Mouse (Mus musculus) layer of hippocampus, adult 2 months (tissue): Measurements from ENCODE around the gene Aip. TPM values are rescaled to one million over a fixed set of nuclear protein-coding genes. Genes with fewer than 3 reads are reported as not detected.

ENCODE experiments used
- DNase-seq, 2 experiments: peaks; one replicate each; pipeline ENCODE4 v3.0.0; 2022; ENCODE audit warnings: low spot score in 2 of 2
- H3K27ac ChIP-seq: fragments of 200-600 bp; 2 replicates; pipeline ENCODE4 v1.8.1; 2022
- H3K4me3 ChIP-seq: fragments of 200-600 bp; 2 replicates; pipeline ENCODE4 v1.8.1; 2022; ENCODE audit warnings: mild to moderate bottlenecking
- CTCF ChIP-seq: fragments of 200-600 bp; conservative IDR thresholded peaks from 2 replicates; pipeline ENCODE4 v1.8.1; 2022; ENCODE audit warnings: antibody characterized with exemption, mild to moderate bottlenecking, moderate library complexity
- total RNA-seq, 2 experiments: library from RNA; stranded (reverse); gene quantifications; 2 replicates each; pipeline ENCODE4 v1.2.3; 2021

The Aip gene
- total RNA-seq, 2 experiments from 2014 or later, result 111 to 123 TPM

- Histone ChIP-seq H3K4me3 (no peak overlapping the region), H3K27ac (no peak overlapping the region)
- DNase-seq, result no peak
- no peak for TF ChIP-seq CTCF
Measured at GRCm38 (mm10) chr19:4087090-4087489, 38.6 kb downstream of the Aip start.

GRCm38 (mm10) chr19:4086156-4086555 lies 39.5 kb downstream of the Aip start:
- no peak for TF ChIP-seq CTCF
- DNase-seq, result no peak
- Histone ChIP-seq H3K27ac (no peak overlapping the region), H3K4me3 (no peak overlapping the region)

GRCm38 (mm10) chr19:4084984-4085383 lies 40.7 kb downstream of the Aip start:
- Histone ChIP-seq H3K4me3 (no peak overlapping the region), H3K27ac (no peak overlapping the region)
- DNase-seq, result no peak
- TF ChIP-seq CTCF, result peak; percentile 46

GRCm38 (mm10) chr19:4083826-4084225 lies 41.8 kb downstream of the Aip start:
- no peak for TF ChIP-seq CTCF
- no peak overlapping the region for H3K27ac ChIP-seq
- no peak overlapping the region for H3K4me3 ChIP-seq
- no peak for DNase-seq

DNA sequence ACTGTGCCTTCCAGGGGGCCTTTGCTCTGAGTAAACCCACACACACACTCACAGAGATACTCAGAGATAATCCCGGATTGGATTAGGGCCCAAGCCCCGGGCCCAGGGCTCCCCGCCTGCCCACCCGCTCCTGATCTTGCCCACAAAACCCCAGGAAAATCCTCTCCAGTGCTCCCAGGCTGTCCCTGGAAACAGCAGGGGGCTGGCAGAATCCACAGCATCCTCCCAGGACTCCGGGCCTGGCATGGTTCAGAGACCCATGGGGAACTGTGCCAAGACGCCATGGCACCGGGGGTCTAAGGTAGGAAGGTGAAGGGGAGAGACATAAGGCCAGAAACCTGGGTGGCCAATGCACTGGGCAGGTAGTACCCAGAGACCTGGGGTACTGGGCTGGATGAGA lies 42.3 kb downstream of the Aip start:
- no peak overlapping the region for H3K4me3 ChIP-seq
- no peak for DNase-seq
- H3K27ac ChIP-seq, result no peak overlapping the region
- no peak for TF ChIP-seq CTCF

DNA sequence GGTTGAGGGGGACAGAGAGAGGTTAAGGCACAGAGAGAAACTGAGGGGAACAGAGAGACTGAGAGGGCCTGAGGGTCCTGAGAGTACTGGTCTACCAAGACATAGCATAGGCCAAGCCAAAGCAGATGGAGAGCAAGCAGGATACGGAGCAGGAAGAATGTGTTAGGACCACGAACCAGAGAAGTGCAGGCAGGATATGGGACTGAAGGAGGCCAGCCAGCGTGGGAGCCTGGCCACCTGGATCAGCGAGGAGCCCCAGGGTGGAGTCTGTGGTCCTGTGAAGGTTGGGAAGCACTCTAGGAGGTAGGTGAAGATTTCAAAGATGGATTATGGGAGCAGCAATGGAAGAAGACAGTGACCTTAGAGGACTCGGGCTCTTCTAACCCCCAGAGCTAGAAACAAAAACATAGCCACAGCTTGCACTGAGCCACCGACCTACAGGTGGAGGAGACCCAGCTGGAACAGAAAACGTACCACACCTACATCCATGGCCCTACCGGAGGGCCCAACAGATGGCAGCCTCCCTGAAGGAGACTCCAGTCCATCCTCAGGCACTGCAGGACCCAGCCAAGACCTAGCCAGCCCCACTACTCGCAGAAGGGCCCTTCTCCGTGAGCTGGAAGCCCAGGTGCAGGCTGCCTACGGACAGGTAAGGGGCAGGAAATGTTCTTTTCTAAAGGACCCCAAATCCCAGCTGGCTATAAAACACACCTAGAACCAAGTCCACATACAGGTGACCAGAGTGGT lies 43.3 kb downstream of the Aip start:
- Histone ChIP-seq H3K4me3 (no peak overlapping the region), H3K27ac (no peak overlapping the region)
- TF ChIP-seq CTCF, result no peak
- DNase-seq, result no peak

- DNase-seq, result no peak
- no peak for TF ChIP-seq CTCF
- no peak within 1 kb of the TSS for H3K4me3 ChIP-seq
- H3K27ac ChIP-seq, result no peak within 1 kb of the TSS
Measured at GRCm38 (mm10) chr19:4081394-4081793, 44.3 kb downstream of the Aip start, which contains the start of gene Cabp2. TSS of gene Cabp2 (plus strand) at chr19:4081578.

- Histone ChIP-seq H3K27ac (no peak overlapping the region), H3K4me3 (no peak overlapping the region)
- DNase-seq, result no peak
- TF ChIP-seq CTCF, result no peak
Measured at GRCm38 (mm10) chr19:4080511-4081009, 45.1 kb downstream of the Aip start.

GRCm38 (mm10) chr19:4079594-4079993 lies 46.1 kb downstream of the Aip start:
- DNase-seq, result no peak
- Histone ChIP-seq H3K27ac (no peak overlapping the region), H3K4me3 (no peak overlapping the region)
- TF ChIP-seq CTCF, result no peak

- no peak for DNase-seq
- Histone ChIP-seq H3K27ac (no peak overlapping the region), H3K4me3 (no peak overlapping the region)
- TF ChIP-seq CTCF, result no peak
Measured at GRCm38 (mm10) chr19:4075531-4075930, 50.1 kb downstream of the Aip start.

- no peak overlapping the region for H3K4me3 ChIP-seq
- TF ChIP-seq CTCF, result no peak
- DNase-seq, result no peak
- no peak overlapping the region for H3K27ac ChIP-seq
Measured at GRCm38 (mm10) chr19:4072706-4073424, 52.8 kb downstream of the Aip start.

- no peak for DNase-seq
- no peak for TF ChIP-seq CTCF
- no peak overlapping the region for H3K27ac ChIP-seq
- no peak overlapping the region for H3K4me3 ChIP-seq
Measured at GRCm38 (mm10) chr19:4071406-4071805, 54.3 kb downstream of the Aip start.

DNA sequence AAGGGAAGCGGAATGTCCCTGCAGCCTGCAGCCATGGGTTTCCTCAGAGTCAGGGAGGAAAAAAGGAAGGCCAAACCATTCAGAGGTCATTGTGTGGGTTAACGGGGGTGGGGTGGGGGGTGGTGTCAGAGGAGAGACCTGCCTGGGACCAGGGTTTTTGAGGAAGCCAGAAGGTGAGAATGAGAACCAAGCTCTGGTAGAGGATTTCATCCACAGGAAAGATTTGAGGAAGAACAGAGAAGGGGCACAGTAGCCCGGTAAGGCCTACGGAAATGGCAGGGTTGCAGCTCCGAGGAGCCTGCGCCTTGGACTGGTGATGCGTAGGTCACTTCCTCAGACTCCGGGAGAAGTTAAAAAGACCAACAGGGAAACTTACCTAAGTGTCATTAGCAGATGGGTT lies 54.9 kb downstream of the Aip start:
- H3K4me3 ChIP-seq, result no peak overlapping the region
- no peak for DNase-seq
- H3K27ac ChIP-seq, result no peak overlapping the region
- no peak for TF ChIP-seq CTCF

DNA sequence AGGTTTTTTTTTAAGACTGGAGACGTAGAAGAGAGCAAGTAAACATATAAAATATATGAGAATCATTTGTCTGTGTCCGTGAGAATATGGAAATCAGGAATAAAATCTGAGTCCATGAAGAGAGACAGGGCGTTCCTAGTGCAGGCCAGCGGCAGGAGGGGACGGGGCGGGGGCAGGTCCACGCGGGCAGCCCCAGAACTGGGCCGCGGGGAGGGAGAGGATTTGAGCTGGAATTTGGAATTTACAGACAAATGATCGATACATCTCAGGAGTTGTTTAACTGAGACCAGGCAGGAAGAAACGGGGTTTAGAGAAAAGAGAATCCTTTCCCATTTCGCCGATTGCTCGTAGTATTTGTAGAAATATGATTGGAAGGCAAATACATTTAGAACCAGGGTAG lies 55.3 kb downstream of the Aip start:
- H3K4me3 ChIP-seq, result no peak overlapping the region
- TF ChIP-seq CTCF, result no peak
- DNase-seq, result no peak
- H3K27ac ChIP-seq, result no peak overlapping the region
